Mouse (Mus musculus): ENCODE measurements around the gene Cdkn2c. TPM values are rescaled to one million over a fixed set of nuclear protein-coding genes. Genes with fewer than 3 reads are reported as not detected.

Gene Cdkn2c
- polyA plus RNA-seq, 1 experiment, result 4.8 TPM

GRCm38 (mm10) chr4:109657851-109658500 is 9.0 kb downstream of the Cdkn2c start:
- DNase-seq (ENCODE audit: extremely low spot score in 1 of 2, low spot score in 1 of 2), result no peak

- no peak for DNase-seq (ENCODE audit: extremely low spot score in 1 of 2, low spot score in 1 of 2)
Measured at GRCm38 (mm10) chr4:109657021-109657850, 9.8 kb downstream of the Cdkn2c start.

- no peak for DNase-seq (ENCODE audit: extremely low spot score in 1 of 2, low spot score in 1 of 2)
Measured at GRCm38 (mm10) chr4:109656301-109656700, 10.7 kb downstream of the Cdkn2c start.

- DNase-seq (ENCODE audit: extremely low spot score in 1 of 2, low spot score in 1 of 2), result no peak
Measured at GRCm38 (mm10) chr4:109655738-109656137, 11.3 kb downstream of the Cdkn2c start.

- DNase-seq (ENCODE audit: extremely low spot score in 1 of 2, low spot score in 1 of 2), result no peak
Measured at GRCm38 (mm10) chr4:109654701-109655100, 12.3 kb downstream of the Cdkn2c start.

- DNase-seq (ENCODE audit: extremely low spot score in 1 of 2, low spot score in 1 of 2), result no peak
Measured at GRCm38 (mm10) chr4:109653251-109653650, 13.7 kb downstream of the Cdkn2c start.

- DNase-seq (ENCODE audit: extremely low spot score in 1 of 2, low spot score in 1 of 2), result no peak
Measured at GRCm38 (mm10) chr4:109649331-109649730, 17.7 kb downstream of the Cdkn2c start.

- DNase-seq (ENCODE audit: extremely low spot score in 1 of 2, low spot score in 1 of 2), result no peak
Measured at GRCm38 (mm10) chr4:109647281-109647680, 19.7 kb downstream of the Cdkn2c start.

- DNase-seq (ENCODE audit: extremely low spot score in 1 of 2, low spot score in 1 of 2), result no peak
Measured at GRCm38 (mm10) chr4:109641451-109641850, 25.5 kb downstream of the Cdkn2c start.

GRCm38 (mm10) chr4:109640141-109640540 is 26.8 kb downstream of the Cdkn2c start:
- no peak for DNase-seq (ENCODE audit: extremely low spot score in 1 of 2, low spot score in 1 of 2)

- no peak for DNase-seq (ENCODE audit: extremely low spot score in 1 of 2, low spot score in 1 of 2)
Measured at GRCm38 (mm10) chr4:109639356-109639755, 27.6 kb downstream of the Cdkn2c start.

GRCm38 (mm10) chr4:109634971-109635370 is 32.0 kb downstream of the Cdkn2c start:
- DNase-seq (ENCODE audit: extremely low spot score in 1 of 2, low spot score in 1 of 2), result no peak

GRCm38 (mm10) chr4:109631029-109631428 is 36.0 kb downstream of the Cdkn2c start:
- DNase-seq (ENCODE audit: extremely low spot score in 1 of 2, low spot score in 1 of 2), result peak in 1 of 2 experiments; percentile 5

GRCm38 (mm10) chr4:109630215-109630614 is 36.8 kb downstream of the Cdkn2c start:
- no peak for DNase-seq (ENCODE audit: extremely low spot score in 1 of 2, low spot score in 1 of 2)

GRCm38 (mm10) chr4:109612596-109612995 is 54.4 kb downstream of the Cdkn2c start:
- no peak for DNase-seq (ENCODE audit: extremely low spot score in 1 of 2, low spot score in 1 of 2)

Other genes starting within 250 kb of the Cdkn2c start
- 169 and 170 TPM in 2 replicates for gene Rnf11, start 182.5 kb downstream of the Cdkn2c start, polyA plus RNA-seq (2012; rRNA removed)
- not detected in 2 replicates for gene 4930522H14Rik, start 135.9 kb downstream of the Cdkn2c start, polyA plus RNA-seq (2012; rRNA removed)
- gene Faf1, start 9.4 kb upstream of the Cdkn2c start, polyA plus RNA-seq (2012; rRNA removed), result 16.2 and 21.4 TPM in 2 replicates

Data from frontal cortex, adult 2 months (tissue).